Mouse (Mus musculus) CH12.LX (cell line): ENCODE results near the gene Dnlz. TPM values are rescaled to one million over a fixed set of nuclear protein-coding genes. Genes with fewer than 3 reads are reported as not detected.
"Not testable (repeated sequence)": the region's sequence is repeated elsewhere in the genome, so short reads cannot be mapped to it uniquely, and the experiment has no call there.

Experiments
- DNase-seq: peaks from one replicate; pipeline ENCODE4 v3.0.0-alpha.2; 2013; ENCODE audit errors: extremely low read depth
- H3K27ac ChIP-seq: 2 replicates; pipeline ENCODE4 v1.5.1; 2012; ENCODE audit warnings: low read depth, mild to moderate bottlenecking, control low read depth, moderate library complexity; ENCODE audit not compliant: insufficient read depth
- H3K27me3 ChIP-seq: replicated peaks from 2 replicates; pipeline ENCODE3; 2012; ENCODE audit warnings: inconsistent platforms
- H3K36me3 ChIP-seq, 2 experiments: replicated peaks in 1 of 2; 2 replicates each; pipeline versions ENCODE3 to v1.6.1; 2012; ENCODE audit warnings: inconsistent platforms in 1 of 2, low read length in 1 of 2, mild to moderate bottlenecking in 1 of 2, mixed read lengths in 1 of 2, moderate library complexity in 1 of 2; ENCODE audit not compliant: control insufficient read depth in 1 of 2, insufficient read depth in 1 of 2
- H3K4me1 ChIP-seq, 2 experiments: 2 replicates each; pipeline ENCODE4 v1.6.1; 2012; ENCODE audit warnings: inconsistent platforms in 1 of 2, moderate library complexity in 1 of 2; ENCODE audit not compliant: insufficient read depth in 2 of 2, control insufficient read depth in 1 of 2
- H3K4me2 ChIP-seq: 2 replicates; pipeline ENCODE4 v1.6.1; 2012; ENCODE audit warnings: low read depth, mild to moderate bottlenecking, control low read depth; ENCODE audit not compliant: poor library complexity, insufficient read depth, severe bottlenecking
- H3K4me3 ChIP-seq, 3 experiments: fragments of 150-350 bp in 1 of 3; sonication (generic) in 1 of 3; replicated peaks in 1 of 3; 2 replicates each; pipeline versions ENCODE3 to v1.5.1; 2011 to 2012; ENCODE audit warnings: low read depth in 2 of 3, low read length in 2 of 3, mild to moderate bottlenecking in 2 of 3, moderate library complexity in 2 of 3, control low read depth in 1 of 3, improper control_type of control experiment in 1 of 3, inconsistent platforms in 1 of 3, mixed read lengths in 1 of 3; ENCODE audit not compliant: poor library complexity in 1 of 3
- H3K79me2 ChIP-seq: replicated peaks from 2 replicates; pipeline ENCODE4 v1.6.1; 2012; ENCODE audit warnings: mild to moderate bottlenecking, moderate library complexity; ENCODE audit not compliant: control insufficient read depth, poor library complexity, insufficient read depth, severe bottlenecking; ENCODE audit errors: extremely low read depth
- H3K9ac ChIP-seq: 2 replicates; pipeline ENCODE4 v1.6.1; 2012; ENCODE audit warnings: low read depth, mild to moderate bottlenecking, control low read depth, moderate library complexity; ENCODE audit not compliant: insufficient read depth
- H3K9me3 ChIP-seq: replicated peaks from 2 replicates; pipeline ENCODE3; 2012; ENCODE audit warnings: low read length, inconsistent platforms, mixed read lengths
- E2F4 ChIP-seq: IDR thresholded peaks from 2 replicates; pipeline ENCODE4 v1.6.1; 2011; ENCODE audit warnings: low read depth, low read length, improper control_type of control experiment; ENCODE audit not compliant: insufficient replicate concordance
- ELF1 ChIP-seq: IDR thresholded peaks from 2 replicates; pipeline ENCODE4 v1.6.1; 2014; ENCODE audit warnings: low read depth, mild to moderate bottlenecking, inconsistent platforms, low read length, improper control_type of control experiment
- ETS1 ChIP-seq: conservative IDR thresholded peaks from 2 replicates; pipeline ENCODE4 v1.6.1; 2012; ENCODE audit warnings: low read depth, mild to moderate bottlenecking, inconsistent platforms, low read length, improper control_type of control experiment, moderate library complexity
- HCFC1 ChIP-seq: IDR thresholded peaks from 2 replicates; pipeline ENCODE4 v1.6.1; 2012; ENCODE audit warnings: low read depth, mild to moderate bottlenecking, inconsistent platforms, low read length, improper control_type of control experiment
- IRF4 ChIP-seq: IDR thresholded peaks from 2 replicates; pipeline ENCODE4 v1.6.1; 2014; ENCODE audit warnings: low read depth, mild to moderate bottlenecking, inconsistent platforms, low read length, improper control_type of control experiment
- MEF2A ChIP-seq: IDR thresholded peaks from 2 replicates; pipeline ENCODE4 v1.6.1; 2014; ENCODE audit warnings: low read depth, mild to moderate bottlenecking, inconsistent platforms, low read length, improper control_type of control experiment, borderline replicate concordance
- MYC ChIP-seq: IDR thresholded peaks from 2 replicates; pipeline ENCODE4 v1.6.1; 2011; ENCODE audit warnings: low read depth, mild to moderate bottlenecking, improper control_type of control experiment, low read length
- NRF1 ChIP-seq: IDR thresholded peaks from 2 replicates; pipeline ENCODE4 v1.6.1; 2014; ENCODE audit warnings: low read depth, mild to moderate bottlenecking, inconsistent platforms, low read length, improper control_type of control experiment, moderate library complexity
- POLR2A ChIP-seq: IDR thresholded peaks from 2 replicates; pipeline ENCODE4 v1.6.1; 2011; ENCODE audit warnings: low read depth, mild to moderate bottlenecking, improper control_type of control experiment, low read length
- POLR2AphosphoS2 ChIP-seq: IDR thresholded peaks from 2 replicates; pipeline ENCODE4 v1.6.1; 2011; ENCODE audit warnings: low read depth, low read length, improper control_type of control experiment
- RCOR1 ChIP-seq: conservative IDR thresholded peaks from 2 replicates; pipeline ENCODE4 v1.6.1; 2012; ENCODE audit warnings: low read depth, mild to moderate bottlenecking, inconsistent platforms, low read length, improper control_type of control experiment
- SIN3A ChIP-seq: IDR thresholded peaks from 2 replicates; pipeline ENCODE4 v1.6.1; 2012; ENCODE audit warnings: low read length, improper control_type of control experiment, inconsistent platforms
- SMC3 ChIP-seq: IDR thresholded peaks from 2 replicates; pipeline ENCODE4 v1.6.1; 2011; ENCODE audit warnings: low read depth, low read length, improper control_type of control experiment
- TBP ChIP-seq: conservative IDR thresholded peaks from 2 replicates; pipeline ENCODE4 v1.6.1; 2011; ENCODE audit warnings: low read depth, low read length, improper control_type of control experiment
- TCF12 ChIP-seq: IDR thresholded peaks from 2 replicates; pipeline ENCODE4 v1.6.1; 2014; ENCODE audit warnings: low read depth, mild to moderate bottlenecking, inconsistent platforms, low read length, improper control_type of control experiment
- UBTF ChIP-seq: IDR thresholded peaks from 2 replicates; pipeline ENCODE4 v1.6.1; 2012; ENCODE audit warnings: low read depth, mild to moderate bottlenecking, inconsistent platforms, low read length, improper control_type of control experiment, moderate library complexity
- USF1 ChIP-seq: IDR thresholded peaks from 2 replicates; pipeline ENCODE4 v1.6.1; 2014; ENCODE audit warnings: low read depth, mild to moderate bottlenecking, inconsistent platforms, low read length, improper control_type of control experiment
- USF2 ChIP-seq: conservative IDR thresholded peaks from 2 replicates; pipeline ENCODE4 v1.6.1; 2011; ENCODE audit warnings: low read depth, low read length, improper control_type of control experiment
- ZC3H11A ChIP-seq: IDR thresholded peaks from 2 replicates; pipeline ENCODE4 v1.6.1; 2012; ENCODE audit warnings: low read depth, mild to moderate bottlenecking, inconsistent platforms, low read length, improper control_type of control experiment
- ZKSCAN1 ChIP-seq: IDR thresholded peaks from 2 replicates; pipeline ENCODE4 v1.6.1; 2012; ENCODE audit warnings: low read depth, inconsistent platforms, low read length, improper control_type of control experiment, borderline replicate concordance
- ZMIZ1 ChIP-seq: IDR thresholded peaks from 2 replicates; pipeline ENCODE4 v1.6.1; 2012; ENCODE audit warnings: low read depth, mild to moderate bottlenecking, inconsistent platforms, low read length, improper control_type of control experiment
- dilution Hi-C: fragments of 300-500 bp; cut with MboI; formaldehyde crosslinking; loops from 2 replicates; pipeline ENCODE4 v1.14.3; 2020; ENCODE audit warnings: low sequenced_read_pairs; ENCODE audit not compliant: extremely low pct_unique_long_range_greater_than_20kb, extremely low pct_ligation_motif_present
- in situ Hi-C: fragments of 300-500 bp; cut with MboI; formaldehyde crosslinking; loops from 3 replicates; pipeline ENCODE4 v1.14.3; 2019; ENCODE audit warnings: low sequenced_read_pairs, low pct_ligation_motif_present, low pct_unique_long_range_greater_than_20kb, mixed read lengths
- polyA plus RNA-seq: library from polyadenylated mRNA; unstranded; fragments of >175 nt; gene quantifications from 2 replicates; pipeline ENCODE4 v1.2.1, GENCODE M21; 2012; ENCODE audit warnings: low read depth; ENCODE audit not compliant: insufficient read length
- total RNA-seq, 2 experiments: library from RNA; depleted of rRNA; stranded (reverse); fragments of 300-350 nt in 1 of 2; fragments of >200 nt in 1 of 2; gene quantifications; 2 replicates each; pipeline ENCODE4 v1.2.3; 2012 to 2014

Gene Dnlz
- total and polyA plus RNA-seq, 3 experiments: 15.1 to 17.8 (median 17.1) TPM

DNA sequence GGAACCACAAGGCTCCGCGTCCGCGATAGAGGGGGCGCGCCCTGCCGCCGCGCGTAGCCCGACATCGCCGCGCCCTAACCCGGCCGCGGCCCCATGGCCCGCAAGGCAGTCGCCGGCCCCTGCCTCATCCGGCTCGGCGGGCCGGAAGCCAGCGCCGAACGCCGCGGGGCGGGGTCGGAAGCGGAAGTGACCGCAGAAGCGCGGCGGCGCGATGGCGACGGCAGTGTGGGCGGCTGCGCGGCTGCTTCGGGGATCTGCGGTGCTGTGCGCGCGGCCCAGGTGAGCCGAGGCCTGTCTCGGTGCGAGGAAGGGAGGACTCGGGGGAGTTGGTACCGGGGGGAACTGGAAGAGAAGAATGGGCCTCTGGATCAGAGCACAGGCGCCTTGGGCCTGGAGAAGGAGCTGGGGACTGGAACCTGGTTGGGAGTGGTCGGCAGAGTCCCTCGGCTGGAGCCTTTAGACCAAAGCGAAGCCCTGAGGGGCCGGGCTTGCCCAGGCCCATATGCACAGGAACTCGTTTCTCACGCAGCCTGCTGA lies 37.3 kb upstream of the Dnlz start, which contains the start of the genes Entr1 and Pmpca (continued):
- TF ChIP-seq UBTF (no peak), ZC3H11A (no peak), TBP (no peak), SIN3A (peak; percentile 91), MEF2A (peak; percentile 74; the same call in 1 of the 2 replicates), POLR2AphosphoS2 (peak; percentile 89; the same call in 1 of the 2 replicates), ETS1 (no peak)

DNA sequence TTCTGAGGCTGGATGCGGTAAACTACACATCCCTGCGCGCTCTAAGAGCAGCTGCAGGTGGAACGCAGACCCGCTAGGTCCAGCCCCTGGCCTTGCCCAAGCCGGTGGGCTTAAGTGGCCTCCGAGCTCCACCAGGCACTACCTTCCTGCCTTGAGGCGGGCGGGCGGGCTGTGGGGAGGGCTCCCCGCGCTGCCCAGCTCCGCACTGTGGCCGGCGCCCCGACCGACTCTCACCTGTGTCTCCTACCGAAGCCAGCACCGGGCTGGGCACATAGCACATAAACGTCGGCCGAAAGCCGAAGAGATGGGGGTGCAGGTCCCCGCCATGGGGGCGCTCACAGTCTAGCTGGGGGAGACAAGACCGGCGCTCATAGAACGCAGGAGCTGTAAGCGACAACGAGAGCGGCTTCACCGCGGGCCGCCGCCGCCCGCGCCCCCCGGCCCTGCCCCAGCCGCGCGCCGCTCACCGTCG lies 36.8 kb upstream of the Dnlz start:
- TF ChIP-seq MYC: no peak
- H3K4me1 ChIP-seq: peaks cover 4 to 26% of the 10 kb centered on the region in 2 experiments
- DNase-seq: no peak

DNA sequence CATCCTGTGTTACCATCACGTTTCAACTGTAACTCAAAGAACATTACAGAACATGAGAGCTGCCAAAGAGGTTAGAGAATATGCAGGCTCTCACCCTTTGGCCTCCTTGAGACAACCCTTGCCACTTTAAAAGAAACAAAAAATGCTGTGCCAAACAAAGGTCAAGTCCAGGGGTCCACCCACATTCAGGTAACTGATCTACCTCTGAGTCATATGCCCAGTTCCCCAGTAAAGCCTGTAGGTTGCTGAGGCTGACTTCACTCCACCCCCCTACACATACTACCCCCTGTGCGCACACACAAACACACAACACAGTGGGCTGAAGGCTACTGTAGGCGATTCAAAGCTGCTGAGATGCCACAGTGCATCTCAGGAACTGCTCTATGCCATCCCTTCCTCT lies 35.8 kb upstream of the Dnlz start:
- H3K79me2 ChIP-seq: peaks cover 26% of the 10 kb centered on the region
- no peak for DNase-seq
- H3K9me3 ChIP-seq: no peaks in the 10 kb centered on the region
- H3K4me3 ChIP-seq: no peak overlapping the region
- no peak for TF ChIP-seq NRF1
- no peak for TF ChIP-seq IRF4
- TF ChIP-seq RCOR1: no peak
- no peak for TF ChIP-seq TCF12
- TF ChIP-seq POLR2A: no peak
- no peak for TF ChIP-seq MEF2A
- no peak for TF ChIP-seq E2F4
- no peak for TF ChIP-seq USF1
- no peak for TF ChIP-seq ZC3H11A
- no peak for TF ChIP-seq ZMIZ1
- TF ChIP-seq ELF1: no peak
- TF ChIP-seq MYC: no peak
- no peak for TF ChIP-seq HCFC1
- no peak for TF ChIP-seq USF2
- TF ChIP-seq SMC3: no peak
- no peak for TF ChIP-seq ZKSCAN1
- TF ChIP-seq, all 38 proteins: peak for 0
- peak overlapping the region; percentile 26 for H3K4me2 ChIP-seq
- H3K27me3 ChIP-seq: no peaks in the 10 kb centered on the region
- H3K4me1 ChIP-seq: peaks cover 4 to 26% of the 10 kb centered on the region in 2 experiments
- H3K9ac ChIP-seq: peak overlapping the region; percentile 89; the same call in 1 of the 2 replicates
- peaks cover 67 to 77% of the 10 kb centered on the region in 2 experiments for H3K36me3 ChIP-seq
- in situ Hi-C loops (no loop called here), dilution Hi-C loops (no loop called here)
- no peak overlapping the region for H3K27ac ChIP-seq

More for the DNA sequence above, 36.8 kb upstream of the Dnlz start:
- peak overlapping the region; percentile 26 for H3K4me2 ChIP-seq
- peak overlapping the region; percentile 89 for H3K9ac ChIP-seq
- dilution Hi-C loops: no loop called here
- H3K4me3 ChIP-seq: peak overlapping the region; percentile 84 to 94 (median 88)
- H3K36me3 ChIP-seq: peaks cover 67 to 77% of the 10 kb centered on the region in 2 experiments
- peak overlapping the region; percentile 13; the same call in 1 of the 2 replicates for H3K27ac ChIP-seq
- no peaks in the 10 kb centered on the region for H3K27me3 ChIP-seq
- peaks cover 26% of the 10 kb centered on the region for H3K79me2 ChIP-seq
- in situ Hi-C loops: no loop called here
- H3K9me3 ChIP-seq: no peaks in the 10 kb centered on the region

DNA sequence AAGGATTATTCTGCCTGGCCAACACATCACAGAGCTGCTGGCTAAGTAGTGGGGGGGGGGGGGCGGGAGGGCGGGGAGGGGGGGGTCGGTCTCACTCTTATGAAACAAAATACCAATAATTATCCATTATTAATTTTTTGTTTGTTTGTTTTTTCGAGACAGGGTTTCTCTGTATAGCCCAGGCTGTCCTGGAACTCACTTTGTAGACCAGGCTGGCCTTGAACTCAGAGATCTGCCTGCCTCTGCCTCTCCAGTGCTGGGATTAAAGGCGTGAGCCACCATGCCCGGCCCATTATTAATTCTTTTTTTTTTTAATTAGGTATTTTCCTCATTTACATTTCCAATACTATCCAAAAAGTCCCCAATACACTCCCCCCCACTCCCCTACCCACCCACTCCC lies 29.0 kb upstream of the Dnlz start:
- dilution Hi-C loops, H3K27me3 ChIP-seq, DNase-seq, H3K27ac ChIP-seq, in situ Hi-C loops, H3K9me3 ChIP-seq: not testable (repeated sequence)
- H3K9ac ChIP-seq: peak overlapping the region; percentile 61; the same call in 1 of the 2 replicates
- peak overlapping the region; percentile 80 to 94 (median 82) for H3K4me3 ChIP-seq
- H3K36me3 ChIP-seq: peaks cover 62 to 78% of the 10 kb centered on the region in 2 experiments
- H3K79me2 ChIP-seq: peaks cover 17% of the 10 kb centered on the region
- peaks cover 0 to 11% of the 10 kb centered on the region in 2 experiments; a peak in 2 of 4 replicates for H3K4me1 ChIP-seq
- H3K4me2 ChIP-seq: peak overlapping the region; percentile 64; the same call in 1 of the 2 replicates
